Mouse (Mus musculus) liver, embryonic 14.5 days (tissue): Measurements from ENCODE around the gene Rbms2. TPM values are rescaled to one million over a fixed set of nuclear protein-coding genes. Genes with fewer than 3 reads are reported as not detected.
"Not testable (repeated sequence)": the region's sequence is repeated elsewhere in the genome, so short reads cannot be mapped to it uniquely, and the experiment has no call there.

Experiments used
- ATAC-seq: fragments of 200-750 bp; cut with Nextera tagmentation; 2 replicates; pipeline ENCODE4 v1.8.0; 2017; ENCODE audit warnings: moderate number of reproducible peaks, mild to moderate bottlenecking, moderate library complexity; ENCODE audit not compliant: insufficient read depth
- DNase-seq, 3 experiments: peaks; one replicate each; pipeline ENCODE4 v3.0.0-alpha.2; 2012 to 2013; ENCODE audit warnings: low read depth in 3 of 3, low spot score in 3 of 3
- H3K27ac ChIP-seq: fragments of 300-500 bp; sonication (generic); 2 replicates; pipeline ENCODE4 v1.5.1; 2014; ENCODE audit warnings: moderate library complexity, mild to moderate bottlenecking, control low read depth, inconsistent platforms
- H3K27me3 ChIP-seq: fragments of 300-500 bp; sonication (generic); 2 replicates; pipeline ENCODE4 v1.6.1; 2014; ENCODE audit warnings: mild to moderate bottlenecking, low read length, moderate library complexity; ENCODE audit not compliant: control insufficient read depth, insufficient read depth
- H3K36me3 ChIP-seq: fragments of 300-500 bp; sonication (generic); replicated peaks from 2 replicates; pipeline ENCODE4 v1.6.1; 2014; ENCODE audit warnings: low read depth; ENCODE audit not compliant: control insufficient read depth, insufficient read depth
- H3K4me1 ChIP-seq, 2 experiments: fragments of 200-500 bp in 1 of 2; fragments of 300-500 bp in 1 of 2; sonication (generic) in 1 of 2; replicated peaks; 2 replicates each; pipeline ENCODE4 v1.6.1; 2012 to 2014; ENCODE audit warnings: antibody characterized with exemption in 1 of 2, inconsistent platforms in 1 of 2, low read length in 1 of 2; ENCODE audit not compliant: control insufficient read depth in 2 of 2, insufficient read depth in 2 of 2
- H3K4me2 ChIP-seq: fragments of 300-500 bp; sonication (generic); 2 replicates; pipeline ENCODE4 v1.6.1; 2014; ENCODE audit warnings: low read depth, mild to moderate bottlenecking, control low read depth, moderate library complexity
- H3K4me3 ChIP-seq, 2 experiments: fragments of 200-500 bp in 1 of 2; fragments of 300-500 bp in 1 of 2; sonication (generic) in 1 of 2; 2 replicates each; pipeline ENCODE4 v1.5.1; 2012 to 2014; ENCODE audit warnings: low read depth in 2 of 2, low read length in 2 of 2, mild to moderate bottlenecking in 2 of 2, control low read depth in 1 of 2, inconsistent platforms in 1 of 2, moderate library complexity in 1 of 2; ENCODE audit not compliant: insufficient read depth in 1 of 2
- H3K9ac ChIP-seq: fragments of 300-500 bp; sonication (generic); replicated peaks from 2 replicates; pipeline ENCODE4 v1.6.1; 2014; ENCODE audit warnings: mild to moderate bottlenecking, control low read depth, moderate library complexity
- H3K9me3 ChIP-seq: fragments of 300-500 bp; sonication (generic); 2 replicates; pipeline ENCODE4 v1.6.1; 2016; ENCODE audit warnings: low read length, mixed read lengths; ENCODE audit not compliant: control insufficient read depth
- CTCF ChIP-seq: IDR thresholded peaks from 2 replicates; pipeline ENCODE4 v1.5.1; 2016; ENCODE audit warnings: antibody characterized with exemption, low read depth, control low read depth
- EP300 ChIP-seq: IDR thresholded peaks from 2 replicates; pipeline ENCODE4 v1.6.1; 2016; ENCODE audit warnings: antibody characterized with exemption, low read depth
- WGBS: fragments of 180-500 bp; shearing (Covaris S2); extraction: QIAGEN DNeasy Blood & Tissue Kit; methylation state at CpG from one replicate; pipeline ENCODE4 v1.1.7; 2014; ENCODE audit not compliant: insufficient replicate concordance; 5-methylcytosine and 5-hydroxymethylcytosine counted together
- polyA plus RNA-seq, 2 experiments: library from polyadenylated mRNA; depleted of rRNA in 1 of 2; stranded (reverse) in 1 of 2; unstranded in 1 of 2; fragments of >200 nt; fragmentation: Nextera tagmentation in 1 of 2; extraction: Ambion mirVana in 1 of 2; gene quantifications; 2 replicates each; pipeline versions ENCODE4 v1.2.1 to v1.2.3; 2012 to 2014

Gene Rbms2
- polyA plus RNA-seq, 2 experiments: 4.5 to 9.5 TPM

GRCm38 (mm10) chr10:128091564-128092505 is 88.3 kb downstream of the Rbms2 start, which contains the start of gene Baz2a:
Gene Baz2a, plus strand, starts transcription at chr10:128091577.
- 2% methylated on average over 20 of the region's 20 CpGs for WGBS
- Histone ChIP-seq H3K9me3 (no peaks in the 10 kb centered on the region), H3K4me3 (peak within 1 kb of the TSS; percentile 74 to 100)

GRCm38 (mm10) chr10:128090651-128091563 is 89.2 kb downstream of the Rbms2 start:
- TF ChIP-seq CTCF: peak; percentile 93
- TF ChIP-seq EP300: no peak
- Histone ChIP-seq H3K4me2 (peak overlapping the region; percentile 88), H3K27ac (peak overlapping the region; percentile 96), H3K27me3 (no peaks in the 10 kb centered on the region), H3K9me3 (no peaks in the 10 kb centered on the region), H3K4me3 (peak overlapping the region; percentile 74 to 100), H3K9ac (peak overlapping the region; percentile 92), H3K36me3 (peaks cover 45% of the 10 kb centered on the region), H3K4me1 (peaks cover 31 to 46% of the 10 kb centered on the region in 2 experiments)
- peak; percentile 88 to 95 (median 90) for DNase-seq
- 5% methylated on average over 14 of the region's 14 CpGs for WGBS
- peak; percentile 62 for ATAC-seq

More at GRCm38 (mm10) chr10:128091564-128092505, 88.3 kb downstream of the Rbms2 start, which contains the start of gene Baz2a:
- peak within 1 kb of the TSS; percentile 92 for H3K9ac ChIP-seq
- H3K36me3 ChIP-seq: peaks cover 36% of the 10 kb centered on the region
- H3K27me3 ChIP-seq: no peaks in the 10 kb centered on the region
- H3K4me1 ChIP-seq: peaks cover 38 to 53% of the 10 kb centered on the region in 2 experiments
- peak within 1 kb of the TSS; percentile 88 for H3K4me2 ChIP-seq
- peak within 1 kb of the TSS; percentile 96 for H3K27ac ChIP-seq
- ATAC-seq: peak; percentile 85
- TF ChIP-seq EP300 (no peak), CTCF (no peak)
- peak; percentile 83 to 87 (median 84) for DNase-seq

- TF ChIP-seq CTCF (no peak), EP300 (no peak)
- Histone ChIP-seq H3K9me3 (no peaks in the 10 kb centered on the region), H3K36me3 (peaks cover 56% of the 10 kb centered on the region), H3K27me3 (no peaks in the 10 kb centered on the region), H3K4me2 (peak overlapping the region; percentile 88; the same call in 1 of the 2 replicates), H3K4me1 (peaks cover 25 to 38% of the 10 kb centered on the region in 2 experiments), H3K27ac (peak overlapping the region; percentile 38), H3K4me3 (no peak overlapping the region), H3K9ac (no peak overlapping the region)
- DNase-seq (no peak), ATAC-seq (no peak)
- WGBS: 20% methylated on average over 5 of the region's 5 CpGs
Observed at GRCm38 (mm10) chr10:128089842-128090241, 90.3 kb downstream of the Rbms2 start.

GRCm38 (mm10) chr10:128088181-128088580 is 91.9 kb downstream of the Rbms2 start:
- H3K9ac ChIP-seq: no peak overlapping the region
- no peak overlapping the region for H3K27ac ChIP-seq
- WGBS: 76% methylated on average over 5 of the region's 5 CpGs
- TF ChIP-seq EP300 (no peak), CTCF (no peak)
- peaks cover 18 to 28% of the 10 kb centered on the region in 2 experiments for H3K4me1 ChIP-seq
- ATAC-seq: no peak
- no peak overlapping the region for H3K4me3 ChIP-seq
- peaks cover 59% of the 10 kb centered on the region for H3K36me3 ChIP-seq
- no peak for DNase-seq
- H3K9me3 ChIP-seq: no peaks in the 10 kb centered on the region
- no peaks in the 10 kb centered on the region for H3K27me3 ChIP-seq
- no peak overlapping the region for H3K4me2 ChIP-seq

GRCm38 (mm10) chr10:128087216-128087615 is 92.9 kb downstream of the Rbms2 start:
- 75% methylated on average over 2 of the region's 2 CpGs for WGBS
- Histone ChIP-seq H3K4me1 (peaks cover 20 to 27% of the 10 kb centered on the region in 2 experiments), H3K36me3 (peaks cover 59% of the 10 kb centered on the region)
- not testable (repeated sequence) for H3K9me3 ChIP-seq, DNase-seq, H3K4me3 ChIP-seq, H3K4me2 ChIP-seq, H3K27ac ChIP-seq, H3K9ac ChIP-seq, ATAC-seq, H3K27me3 ChIP-seq
